Mouse (Mus musculus) left cerebral cortex, adult 11 months (tissue): ENCODE measurements around the gene Gm37419.

Experiments
- DNase-seq: peaks from one replicate; pipeline ENCODE4 v3.0.0; 2022; ENCODE audit warnings: low spot score

Gm37419 gene

GRCm38 (mm10) chr16:23993351-23994321 lies 5.4 kb downstream of the Gm37419 start:
- no peak for DNase-seq

GRCm38 (mm10) chr16:23996342-23996741 lies 8.1 kb downstream of the Gm37419 start:
- no peak for DNase-seq

GRCm38 (mm10) chr16:23997228-23997627 lies 8.9 kb downstream of the Gm37419 start:
- DNase-seq: no peak

GRCm38 (mm10) chr16:23997912-23998311 lies 9.6 kb downstream of the Gm37419 start:
- DNase-seq: no peak

- no peak for DNase-seq
Observed at GRCm38 (mm10) chr16:24005928-24006327, 17.6 kb downstream of the Gm37419 start.

- no peak for DNase-seq
Observed at GRCm38 (mm10) chr16:24009891-24010290, 21.6 kb downstream of the Gm37419 start.

- no peak for DNase-seq
Observed at GRCm38 (mm10) chr16:24011306-24011705, 23.0 kb downstream of the Gm37419 start.

GRCm38 (mm10) chr16:24012066-24012465 lies 23.8 kb downstream of the Gm37419 start:
- no peak for DNase-seq

GRCm38 (mm10) chr16:24014378-24014777 lies 26.1 kb downstream of the Gm37419 start:
- DNase-seq: no peak

- no peak for DNase-seq
Observed at GRCm38 (mm10) chr16:24016273-24016672, 28.0 kb downstream of the Gm37419 start.

GRCm38 (mm10) chr16:24016742-24017141 lies 28.5 kb downstream of the Gm37419 start:
- no peak for DNase-seq

- DNase-seq: no peak
Observed at GRCm38 (mm10) chr16:24021722-24022121, 33.4 kb downstream of the Gm37419 start.

- no peak for DNase-seq
Observed at GRCm38 (mm10) chr16:24022605-24023004, 34.3 kb downstream of the Gm37419 start.

- no peak for DNase-seq
Observed at GRCm38 (mm10) chr16:24025442-24025841, 37.2 kb downstream of the Gm37419 start.

- no peak for DNase-seq
Observed at GRCm38 (mm10) chr16:24029965-24030672, 41.8 kb downstream of the Gm37419 start.

GRCm38 (mm10) chr16:24033259-24033658 lies 45.0 kb downstream of the Gm37419 start:
- no peak for DNase-seq

- no peak for DNase-seq
Observed at GRCm38 (mm10) chr16:24034450-24034849, 46.2 kb downstream of the Gm37419 start.

GRCm38 (mm10) chr16:24035767-24036166 lies 47.5 kb downstream of the Gm37419 start:
- no peak for DNase-seq

GRCm38 (mm10) chr16:24036398-24036797 lies 48.1 kb downstream of the Gm37419 start:
- DNase-seq: no peak
